Mouse (Mus musculus): ENCODE measurements at regions not wholly inside any gene's neighbourhood (a gene's known extent, or its start where the extent isn't known, plus 50 kb on each side); places are given as distances from the start of the nearest gene placed in this dataset.

DNA sequence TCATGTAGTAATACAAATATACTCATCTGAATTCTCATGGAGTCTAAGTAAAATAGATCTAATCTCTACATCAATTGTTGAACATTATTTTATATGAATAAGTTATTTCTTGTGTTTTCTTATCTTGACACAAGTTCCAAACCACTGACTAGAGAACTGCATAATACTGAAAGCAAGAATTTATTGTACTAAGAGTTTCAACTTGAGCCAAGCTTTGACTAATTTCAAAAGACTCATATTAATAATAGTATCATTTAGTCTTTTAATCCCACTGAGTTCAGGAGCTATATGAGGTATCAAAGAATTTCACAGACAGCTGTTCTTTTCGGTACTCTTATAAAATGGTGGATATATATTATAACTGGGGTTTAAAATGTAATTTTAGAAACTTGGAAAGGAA lies 103.3 kb upstream of the Tbl1xr1 start:
- no peak for DNase-seq

DNA sequence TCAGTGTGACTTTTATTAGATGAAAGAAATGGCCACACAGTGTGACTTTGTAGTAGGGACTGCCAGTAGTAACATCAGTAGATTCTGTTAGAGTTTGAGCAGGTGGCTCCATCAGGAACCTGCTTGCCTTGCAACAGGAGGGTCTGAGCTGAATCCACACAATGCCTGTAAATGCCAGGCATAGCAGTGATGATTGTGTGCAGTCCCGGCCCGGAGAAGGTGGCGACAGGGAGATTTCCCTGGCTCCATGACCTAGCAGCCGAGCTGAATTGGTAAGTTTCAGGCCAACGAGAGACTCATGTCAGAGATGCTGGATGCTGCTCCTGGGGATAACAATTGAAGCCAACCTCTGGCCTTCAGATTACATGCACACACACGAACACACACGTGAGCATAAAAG lies 102.8 kb upstream of the Tbl1xr1 start:
- DNase-seq, result no peak

DNA sequence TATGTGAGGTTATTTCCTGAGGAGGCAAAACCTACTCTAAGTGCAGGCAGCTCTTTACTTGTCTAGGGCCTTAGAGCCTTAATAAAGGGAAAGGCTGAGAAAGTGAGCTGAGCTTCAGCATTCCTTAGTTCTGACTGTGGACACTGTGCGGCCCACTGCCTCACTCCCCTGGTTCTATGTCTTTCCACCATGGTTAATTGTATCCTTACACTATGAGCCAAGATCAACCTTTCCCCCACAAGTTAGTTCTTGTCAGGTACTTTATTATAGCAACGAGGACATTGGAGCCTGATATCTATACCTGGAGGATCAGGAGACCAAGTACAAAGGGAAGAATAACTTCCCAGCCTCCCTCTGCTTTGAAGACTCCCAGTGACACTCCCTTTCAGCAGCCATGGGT lies 101.7 kb upstream of the Tbl1xr1 start:
- no peak for DNase-seq

DNA sequence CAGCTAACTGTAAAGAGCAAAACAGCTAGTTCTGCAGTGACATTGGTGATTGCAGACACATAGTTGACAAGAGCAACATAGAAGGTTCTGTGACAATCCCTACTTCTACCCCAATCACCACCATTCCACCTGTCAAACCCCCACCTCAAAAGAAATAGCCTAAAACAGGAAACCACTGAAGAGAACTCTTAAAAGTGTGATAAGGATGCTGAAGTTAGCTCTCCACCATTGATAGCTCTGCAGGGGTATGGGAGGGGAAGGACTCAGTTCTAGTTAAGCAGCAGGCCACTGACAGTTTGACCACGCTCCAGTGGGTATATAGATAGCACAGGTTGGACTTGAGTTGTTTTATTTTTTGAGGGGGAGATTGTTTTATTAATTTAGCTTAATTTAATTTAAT lies 98.7 kb upstream of the Tbl1xr1 start:
- no peak for DNase-seq

DNA sequence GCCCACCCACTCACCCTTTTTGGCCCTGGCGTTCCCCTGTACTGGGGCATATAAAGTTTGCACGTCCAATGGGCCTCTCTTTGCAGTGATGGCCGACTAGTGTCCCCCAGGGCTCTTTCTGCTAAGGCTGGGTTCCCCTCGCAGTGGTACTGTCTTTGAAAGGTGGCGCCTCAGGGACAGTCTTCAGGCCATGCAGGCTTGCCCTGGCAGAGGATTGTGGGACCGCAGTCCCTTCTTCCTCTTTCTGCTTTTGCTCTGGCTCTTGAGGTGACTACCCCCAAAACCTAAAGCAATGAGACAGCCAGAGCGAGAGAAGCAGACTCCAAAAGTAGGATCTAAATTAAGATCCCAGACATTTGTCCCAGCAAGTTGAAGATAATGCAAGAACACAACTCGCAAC lies 93.5 kb upstream of the Tbl1xr1 start:
- no peak for DNase-seq

DNA sequence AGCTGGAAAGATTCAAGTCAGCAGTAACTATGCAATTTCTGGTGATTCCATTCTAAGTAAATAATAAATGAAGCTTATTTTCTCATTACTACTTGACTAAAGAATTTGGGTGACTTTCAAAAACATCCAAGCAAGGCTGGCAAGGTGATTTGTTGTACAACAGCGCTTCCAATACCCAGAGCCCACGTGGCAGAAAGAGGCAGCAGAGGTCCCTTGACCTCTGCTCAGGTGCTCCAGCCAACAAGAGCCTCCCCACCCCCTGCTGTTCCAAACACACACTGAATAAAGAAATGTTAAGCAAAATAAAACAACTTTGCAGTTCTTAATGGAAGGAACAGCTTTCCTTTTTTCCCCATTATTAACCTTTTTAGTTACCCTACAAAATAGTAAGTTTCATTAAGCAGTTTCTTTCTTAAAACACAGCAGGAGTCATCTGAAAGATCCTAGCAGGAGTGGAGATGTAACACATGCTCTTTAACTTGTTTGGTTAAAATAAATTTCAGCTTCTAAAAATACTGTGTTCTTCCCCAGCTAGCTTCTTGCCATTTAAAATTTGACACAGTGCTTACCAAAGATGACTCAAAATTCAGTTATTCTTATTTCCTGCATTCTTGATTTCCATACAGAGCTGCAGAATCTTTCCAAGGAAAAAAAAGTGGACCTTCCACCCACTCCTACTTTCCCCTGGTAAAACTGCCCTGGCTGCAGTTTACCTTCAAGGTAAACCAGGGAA lies 92.3 kb upstream of the Tbl1xr1 start:
- DNase-seq, result peak; percentile 78 to 87

DNA sequence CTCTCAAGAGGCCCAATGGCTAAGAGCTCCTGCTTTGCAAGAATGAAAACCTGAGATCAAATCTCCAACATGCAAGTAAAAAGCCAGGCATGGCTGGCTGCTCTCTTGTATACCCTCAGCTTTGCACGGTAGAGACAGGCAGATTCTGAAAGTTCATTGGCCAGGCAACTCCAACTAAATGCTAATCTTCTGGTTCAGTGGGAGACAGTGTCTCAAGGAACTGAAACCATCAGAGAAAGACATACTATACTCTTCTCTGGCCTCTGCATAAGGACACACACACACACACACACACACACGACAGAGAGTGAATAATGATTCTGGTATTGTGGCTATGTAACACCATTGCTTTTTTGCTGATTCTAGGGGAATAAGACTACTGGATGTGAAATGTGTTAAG lies 91.6 kb upstream of the Tbl1xr1 start:
- no peak for DNase-seq

DNA sequence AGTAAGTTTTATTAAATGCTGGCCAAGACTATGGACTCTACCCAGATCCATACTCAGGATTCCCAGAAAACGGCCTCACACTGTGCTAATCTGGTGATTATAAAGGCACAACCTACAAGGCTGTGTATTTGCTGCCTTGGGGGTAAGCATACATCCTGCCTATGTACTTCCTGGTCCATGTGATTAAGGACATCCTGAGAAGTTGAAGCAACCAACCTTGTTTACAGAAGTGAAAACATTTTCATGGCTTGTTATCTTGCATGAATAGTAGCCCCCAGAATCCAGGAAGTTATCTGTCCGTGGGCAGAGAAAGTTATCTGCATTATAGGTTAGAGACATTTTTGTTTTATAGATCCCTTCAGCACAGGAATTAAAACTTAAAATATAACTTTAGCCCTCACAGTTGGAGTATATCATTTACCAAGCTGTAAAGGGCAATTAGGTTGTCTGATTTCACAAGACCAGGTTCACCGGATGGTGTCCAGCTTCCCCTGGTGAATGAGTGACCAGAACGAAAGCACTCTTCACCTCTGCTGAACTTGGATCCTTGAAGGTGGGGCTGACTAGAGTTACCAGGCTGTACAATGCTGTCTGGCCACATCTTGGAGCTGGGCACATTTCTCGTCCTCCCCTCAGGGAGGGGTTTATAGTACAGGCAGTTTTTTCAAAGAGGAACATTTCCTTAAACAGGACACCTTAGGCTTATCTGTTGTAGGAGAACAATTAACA lies 90.1 kb upstream of the Tbl1xr1 start:
- DNase-seq, result peak; percentile 78 to 94

DNA sequence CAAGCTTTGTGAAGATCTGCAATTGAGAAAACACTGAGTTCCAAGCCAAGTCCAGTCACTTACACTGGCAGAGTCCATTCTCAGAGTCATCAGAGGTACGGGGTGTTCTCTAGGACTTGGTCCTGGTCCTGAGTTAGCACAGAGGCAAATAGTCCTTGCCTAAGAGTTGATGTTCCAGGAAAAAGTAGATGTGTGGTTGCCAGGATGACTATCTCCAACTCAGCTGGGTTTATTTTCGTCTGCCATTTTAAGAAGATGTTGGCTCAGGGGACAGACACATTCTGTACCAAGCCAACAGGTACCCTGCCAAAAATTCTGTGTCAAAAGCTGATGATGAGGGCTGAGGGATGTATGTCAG lies 89.6 kb upstream of the Tbl1xr1 start:
- peak; percentile 44 to 73 for DNase-seq

DNA sequence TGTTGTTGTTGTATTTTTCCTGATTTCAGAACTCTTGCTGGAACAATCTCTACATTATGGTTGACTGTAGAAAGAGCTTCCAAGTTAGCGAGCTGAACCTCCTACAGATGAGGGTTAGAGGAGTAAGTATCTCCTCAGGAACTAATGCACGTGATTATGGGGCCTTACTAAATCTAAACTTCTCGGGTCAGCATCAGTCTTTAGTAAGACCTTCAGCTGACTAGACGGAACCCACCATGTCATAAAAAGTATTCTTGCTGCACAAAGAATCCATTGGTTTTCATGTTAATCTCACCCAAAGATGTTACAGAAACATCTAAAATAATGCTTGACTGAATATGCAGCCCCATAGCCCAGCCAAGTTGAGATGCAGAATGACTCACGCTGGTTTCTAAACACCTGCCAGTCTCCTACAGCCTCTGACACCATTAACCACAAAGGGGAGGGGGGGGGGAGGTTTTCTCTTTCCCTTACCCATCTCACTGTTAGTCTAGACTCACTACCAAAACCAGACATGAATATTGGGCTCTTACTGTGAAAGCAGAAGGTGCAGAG lies 88.9 kb upstream of the Tbl1xr1 start:
- DNase-seq, result no peak

DNA sequence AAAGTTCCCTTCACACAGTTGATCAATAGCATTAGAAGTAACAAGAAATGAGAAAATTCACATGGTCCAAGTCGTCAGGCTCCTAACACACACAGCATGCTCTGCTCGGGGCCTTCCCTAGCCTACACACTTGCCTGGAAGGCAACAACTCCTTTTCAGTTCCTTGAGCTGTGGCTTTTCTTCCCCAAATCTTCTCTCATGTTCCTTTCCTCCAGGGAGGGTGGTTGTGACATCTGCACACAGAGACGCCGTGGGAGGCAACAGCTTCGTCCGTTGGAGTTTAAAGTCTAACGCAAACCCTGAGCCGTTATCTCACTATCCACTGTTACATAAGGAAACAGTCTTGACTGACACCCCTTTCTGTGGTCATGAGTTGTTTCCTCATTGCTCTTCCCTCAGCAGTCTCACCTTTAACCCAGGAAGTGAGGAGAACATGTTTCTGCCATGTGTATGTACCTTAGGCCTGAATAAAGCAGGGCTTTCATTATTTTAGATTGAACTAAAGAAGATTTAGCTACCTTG lies 88.4 kb upstream of the Tbl1xr1 start:
- DNase-seq, result peak in 1 of 2 experiments; percentile 38

DNA sequence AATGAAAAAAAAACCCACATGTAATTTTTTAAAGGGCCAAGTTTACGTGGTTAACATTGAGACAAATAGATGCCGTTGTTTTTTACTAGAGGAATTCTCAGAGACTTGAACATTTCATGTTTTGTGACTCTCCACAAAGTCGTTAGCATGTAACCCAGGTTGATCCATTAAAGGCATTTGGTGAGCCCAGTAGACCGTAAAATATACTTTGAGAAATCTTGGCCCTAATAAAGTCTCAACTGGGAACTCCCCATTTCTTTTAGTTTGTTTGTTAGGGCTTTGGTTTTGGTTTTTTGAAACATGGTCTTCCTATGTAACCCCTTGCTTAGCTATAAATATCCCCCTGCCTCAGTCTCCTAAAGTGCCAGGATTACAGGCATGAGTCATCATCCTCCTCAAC lies 85.9 kb upstream of the Tbl1xr1 start:
- no peak for DNase-seq

DNA sequence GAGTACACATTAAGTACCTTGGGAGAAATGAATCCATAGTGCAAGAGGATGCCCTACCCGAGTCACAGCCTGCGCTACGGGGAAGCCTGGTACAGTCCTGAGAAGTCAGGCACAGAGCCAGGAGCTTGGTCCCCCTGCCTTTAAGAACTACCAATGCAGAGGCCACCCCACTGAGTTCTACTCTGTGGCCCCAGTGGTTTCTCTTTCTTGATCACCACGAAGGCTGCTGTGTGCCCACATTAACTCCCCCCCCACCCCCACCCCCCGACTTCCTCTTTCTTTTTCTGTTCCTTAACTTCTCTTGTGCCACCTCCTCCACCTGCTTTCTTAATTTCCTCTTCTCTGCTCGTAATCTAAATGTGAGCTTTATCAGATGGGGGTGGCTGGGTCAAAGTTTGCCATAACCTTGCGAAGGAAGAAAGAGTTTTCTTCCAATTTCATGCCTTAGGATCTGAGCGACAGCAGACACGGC lies 84.7 kb upstream of the Tbl1xr1 start:
- no peak for DNase-seq

DNA sequence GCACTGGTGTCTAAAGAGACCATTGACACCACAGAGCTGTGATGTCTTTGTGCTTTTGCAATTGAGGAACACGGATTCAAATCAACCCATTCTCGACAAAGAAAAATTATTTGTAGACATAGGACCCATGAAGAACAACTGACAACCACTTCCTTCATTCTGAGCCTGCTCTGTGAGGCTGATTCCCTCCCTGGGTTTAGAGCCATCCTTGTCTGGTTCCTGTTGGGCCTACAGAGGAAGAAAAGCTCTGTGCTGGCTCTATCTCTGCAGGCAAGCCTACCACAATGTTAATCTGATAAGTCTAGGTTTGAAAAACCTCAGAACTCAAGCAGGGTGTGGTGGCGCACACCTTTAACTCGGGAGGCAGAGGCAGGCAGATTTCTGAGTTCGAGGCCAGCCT lies 84.2 kb upstream of the Tbl1xr1 start:
- DNase-seq, result no peak

DNA sequence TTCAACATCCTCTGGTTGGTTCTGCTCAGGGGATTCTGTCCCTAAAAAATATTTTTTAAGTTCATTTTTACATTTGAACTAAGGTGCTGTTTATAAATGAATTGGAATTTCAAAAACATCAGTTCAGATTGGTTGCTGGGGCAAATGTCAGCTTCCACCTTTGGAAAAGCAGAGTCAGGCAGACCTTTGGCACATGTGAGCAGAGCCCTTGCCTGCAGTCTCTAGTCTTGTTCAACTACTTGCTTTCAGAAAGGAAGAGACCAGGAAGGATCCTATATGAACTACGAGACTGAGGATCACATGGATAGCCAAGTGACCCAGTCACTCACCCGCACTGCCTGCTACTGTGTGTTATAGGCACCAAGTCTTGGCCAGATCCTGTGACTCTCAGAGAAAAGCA lies 82.5 kb upstream of the Tbl1xr1 start:
- no peak for DNase-seq

DNA sequence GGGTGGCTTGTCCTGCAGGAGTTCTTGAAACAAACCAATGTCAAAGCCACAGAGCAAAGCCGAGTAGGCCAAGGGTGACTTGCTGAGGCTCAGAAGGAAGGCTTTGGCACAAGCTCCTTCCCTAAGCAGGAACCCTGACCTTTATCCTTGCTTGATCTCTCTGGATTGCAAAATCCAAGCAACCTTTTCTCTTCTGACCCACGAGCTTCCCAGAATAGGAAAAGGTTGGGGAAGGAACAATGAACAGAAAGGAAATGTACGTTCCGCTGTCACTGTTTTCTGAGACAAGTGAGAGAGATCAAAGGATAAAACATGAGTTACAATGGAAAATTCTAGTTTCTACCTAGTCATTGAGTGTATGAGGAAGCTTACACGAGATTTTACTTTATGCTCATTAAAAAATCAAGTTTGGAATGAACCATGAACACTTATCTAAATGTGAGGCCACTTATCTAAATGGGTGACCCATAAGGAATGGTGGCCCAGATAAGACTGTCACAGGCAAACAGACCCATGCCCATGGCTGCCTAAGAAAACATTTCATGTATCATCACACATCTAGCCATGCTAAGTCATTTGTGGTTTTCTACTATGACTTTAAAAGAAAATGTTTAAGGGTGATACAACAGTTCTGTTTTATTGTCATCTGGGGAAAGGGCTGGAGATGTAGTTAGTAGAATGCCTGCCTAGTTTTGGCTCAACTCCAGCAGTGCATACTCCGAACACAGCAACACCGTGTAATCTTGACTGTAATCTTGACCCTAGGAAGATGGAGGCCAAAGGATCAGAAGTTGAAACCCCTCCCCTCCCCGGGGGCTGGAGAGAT lies 80.7 kb upstream of the Tbl1xr1 start:
- DNase-seq, result peak; percentile 73 to 91

DNA sequence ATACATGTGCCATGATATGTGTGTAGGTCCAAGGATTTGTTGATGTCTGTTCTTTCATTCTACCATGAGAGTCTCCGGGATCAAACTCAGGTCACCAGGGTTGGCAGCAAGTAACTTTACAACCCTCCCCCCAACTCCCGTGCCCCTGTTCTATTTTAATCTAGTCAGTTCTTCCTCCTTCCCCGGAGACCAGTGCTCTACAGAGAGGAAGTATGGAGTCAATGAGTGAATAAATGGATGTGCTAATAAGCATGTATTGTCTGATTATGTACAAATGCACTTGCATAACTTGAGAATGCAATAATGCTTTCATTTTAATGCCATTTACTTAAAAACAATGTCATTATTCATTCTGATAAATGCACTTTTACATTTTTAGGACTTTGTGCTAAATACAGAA lies 79.1 kb upstream of the Tbl1xr1 start:
- no peak for DNase-seq

DNA sequence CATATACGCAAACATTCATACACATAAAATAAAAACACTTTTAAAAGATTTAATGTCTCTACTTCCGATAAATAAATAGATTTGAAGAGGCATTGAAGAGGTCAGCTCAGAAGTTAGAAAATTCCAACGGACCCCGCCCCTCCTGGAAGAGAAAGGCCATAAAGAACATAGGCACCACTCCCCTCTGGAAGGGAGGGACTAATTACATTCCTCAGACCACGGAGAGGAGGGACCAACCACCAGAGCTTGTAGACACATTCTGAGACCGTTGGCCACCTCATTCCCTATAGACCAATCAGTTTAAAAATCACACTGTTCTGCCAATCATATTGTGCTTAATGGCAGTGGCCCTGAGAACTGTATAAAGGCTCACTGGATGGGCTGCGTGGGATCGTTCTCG lies 71.0 kb upstream of the Tbl1xr1 start:
- no peak for DNase-seq

DNA sequence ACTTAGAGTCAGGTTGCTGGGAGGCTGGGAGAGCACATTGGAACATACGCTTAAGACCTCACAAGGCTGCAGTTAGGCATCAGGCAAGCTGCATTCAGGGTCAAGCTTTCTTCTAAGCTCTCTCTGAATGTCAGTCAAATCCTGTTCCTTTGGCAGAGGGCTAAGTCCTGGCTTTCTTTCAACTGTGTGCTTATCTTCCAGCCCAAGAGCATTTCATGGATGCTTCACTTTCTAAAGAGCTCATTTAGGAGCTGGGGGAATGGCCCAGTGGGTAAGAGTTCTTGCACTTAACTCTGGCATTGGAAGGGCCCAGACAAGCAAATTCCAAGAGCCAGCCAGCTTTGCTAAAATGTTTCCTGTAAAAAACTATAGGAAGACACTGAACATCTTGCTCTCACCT lies 70.3 kb upstream of the Tbl1xr1 start:
- no peak for DNase-seq

DNA sequence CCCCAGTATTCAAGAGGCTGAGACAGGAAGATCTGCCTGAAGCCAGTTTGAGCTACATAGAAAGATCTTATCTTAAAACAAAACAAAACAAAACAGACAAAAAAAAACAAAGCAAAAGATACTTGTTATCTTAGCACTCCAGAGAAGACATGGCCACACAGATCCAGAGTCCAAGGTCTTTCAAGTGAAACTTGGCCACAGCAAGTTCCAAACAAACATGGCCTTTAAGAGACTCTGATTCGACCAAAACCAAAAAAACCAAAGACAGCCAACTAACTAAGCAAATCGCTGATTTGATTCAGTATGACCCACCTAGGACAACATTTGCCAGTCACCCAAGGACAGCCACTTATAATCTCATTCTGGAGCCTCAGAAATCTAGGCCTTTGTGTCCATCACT lies 69.8 kb upstream of the Tbl1xr1 start:
- no peak for DNase-seq

DNA sequence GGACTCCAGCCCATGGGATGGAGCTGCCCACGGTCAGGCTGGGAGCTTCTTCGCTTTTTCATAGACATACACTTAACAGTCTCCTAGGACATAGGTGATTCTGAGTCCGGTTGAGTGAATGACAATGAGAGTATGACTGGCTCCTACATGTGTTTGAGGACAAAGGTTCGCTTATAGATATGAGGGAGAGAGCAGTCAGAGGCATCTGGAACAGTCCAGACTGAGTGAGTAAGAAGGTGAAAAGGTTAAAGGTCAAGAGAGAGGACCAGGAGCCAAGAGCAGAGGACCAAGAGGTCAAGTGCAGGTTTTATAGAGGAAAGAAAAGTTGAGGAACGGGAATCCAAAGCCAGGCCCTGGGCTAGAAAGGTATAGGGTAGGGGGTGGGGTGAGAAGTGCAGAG lies 68.7 kb upstream of the Tbl1xr1 start:
- no peak for DNase-seq

DNA sequence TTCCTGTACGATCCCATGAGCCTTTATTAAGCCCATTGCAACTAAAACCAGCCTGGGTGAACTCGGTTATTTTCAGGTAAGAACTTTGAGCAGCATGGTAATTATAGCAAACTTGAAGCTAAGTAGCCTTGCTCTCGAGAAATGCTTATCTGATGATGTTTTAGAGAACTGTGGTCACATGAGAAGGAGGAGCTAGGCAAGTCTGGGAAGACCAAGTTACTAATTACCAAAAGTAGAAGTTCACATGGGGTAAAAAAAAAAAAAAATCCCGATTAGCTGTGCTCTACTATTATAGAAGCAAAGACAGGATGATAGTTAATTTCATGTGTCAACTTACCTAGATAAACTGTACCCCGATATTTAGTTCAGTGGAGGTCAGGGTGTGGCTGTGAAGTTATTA lies 68.0 kb upstream of the Tbl1xr1 start:
- peak in 1 of 2 experiments; percentile 71 for DNase-seq
